Mouse (Mus musculus) adrenal gland, postnatal 4 days (tissue): ENCODE measurements around the gene Ero1lb. TPM values are rescaled to one million over a fixed set of nuclear protein-coding genes. Genes with fewer than 3 reads are reported as not detected.

Experiments
- total RNA-seq, 2 experiments: library from RNA; stranded (reverse); gene quantifications; 2 replicates each; pipeline ENCODE4 v1.2.3; 2021

The Ero1lb gene
- total RNA-seq, 2 experiments from 2014 or later, result 11.7 to 14.8 TPM

Other genes starting within 250 kb of the Ero1lb start
- 10 to 100 TPM; 22.6 to 76.2 TPM for gene Actn2, start 225.1 kb upstream of the Ero1lb start, total RNA-seq
- 10 to 100 TPM; 37.7 to 40.1 TPM for gene Heatr1, start 170.8 kb upstream of the Ero1lb start, total RNA-seq
- gene Lgals8, start 100.9 kb upstream of the Ero1lb start, total RNA-seq, result 10 to 100 TPM; 74.8 to 80.3 TPM
- 1 to 10 TPM in 1 of 2 experiments, under 1 TPM in 1; 0.25 to 1.0 TPM for gene Edaradd, start 45.4 kb upstream of the Ero1lb start, total RNA-seq
- not detected for gene Prl2c3, start 234.2 kb downstream of the Ero1lb start, total RNA-seq